Mouse (Mus musculus): Measurements from ENCODE around the gene Cdiptos. TPM values are rescaled to one million over a fixed set of nuclear protein-coding genes. Genes with fewer than 3 reads are reported as not detected.

The Cdiptos gene
- polyA plus RNA-seq, 1 experiment from 2014 or later, result 1.2 TPM

DNA sequence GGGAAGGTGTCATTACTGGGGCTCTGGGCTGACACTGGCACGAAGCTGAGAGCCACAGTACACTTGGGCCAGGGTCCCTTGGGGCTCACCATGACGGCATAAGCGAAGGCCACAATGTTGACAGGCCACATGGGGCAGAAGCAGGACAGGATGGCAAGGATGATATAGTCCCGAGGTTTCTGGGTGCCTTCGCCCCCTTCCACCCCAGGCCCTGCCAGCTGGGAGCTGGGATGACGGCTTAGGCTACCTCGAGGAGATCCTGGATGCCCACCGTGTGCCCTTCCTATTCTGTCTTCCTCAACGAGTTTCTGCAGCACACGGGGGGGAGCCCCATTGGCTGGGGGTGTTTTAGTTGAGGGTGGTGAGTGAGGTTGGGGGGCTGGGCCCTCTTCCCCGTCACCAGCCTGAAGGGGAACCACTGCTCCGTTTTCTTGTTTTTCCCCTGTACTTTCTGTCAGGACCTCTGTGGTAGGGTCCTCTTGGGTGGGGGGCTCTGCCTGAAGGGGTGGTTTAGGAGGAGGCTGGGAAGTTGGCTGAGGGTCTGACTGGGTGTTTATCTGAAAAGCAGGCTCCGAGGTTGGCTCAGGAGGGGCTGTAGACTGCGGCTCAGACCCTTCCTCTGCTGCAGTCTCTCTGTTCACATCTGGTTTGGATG is 43.5 kb upstream of the Cdiptos start:
- peaks cover 42% of the 10 kb centered on the region for H3K36me3 ChIP-seq (ENCODE audit: poor library complexity, severe bottlenecking)
- ATAC-seq, result no peak
- 82% methylated on average over 14 of the region's 14 CpGs for WGBS
- H3K4me3 ChIP-seq, result peak overlapping the region; percentile 55
- H3K4me2 ChIP-seq, result peak overlapping the region; percentile 99
- H3K4me1 ChIP-seq, result peaks cover 91% of the 10 kb centered on the region
- peak overlapping the region; percentile 100 for H3K9ac ChIP-seq
- no peaks in the 10 kb centered on the region for H3K9me3 ChIP-seq (replicated peaks)
- H3K27me3 ChIP-seq, result no peaks in the 10 kb centered on the region
- no peak overlapping the region for H3K27ac ChIP-seq

DNA sequence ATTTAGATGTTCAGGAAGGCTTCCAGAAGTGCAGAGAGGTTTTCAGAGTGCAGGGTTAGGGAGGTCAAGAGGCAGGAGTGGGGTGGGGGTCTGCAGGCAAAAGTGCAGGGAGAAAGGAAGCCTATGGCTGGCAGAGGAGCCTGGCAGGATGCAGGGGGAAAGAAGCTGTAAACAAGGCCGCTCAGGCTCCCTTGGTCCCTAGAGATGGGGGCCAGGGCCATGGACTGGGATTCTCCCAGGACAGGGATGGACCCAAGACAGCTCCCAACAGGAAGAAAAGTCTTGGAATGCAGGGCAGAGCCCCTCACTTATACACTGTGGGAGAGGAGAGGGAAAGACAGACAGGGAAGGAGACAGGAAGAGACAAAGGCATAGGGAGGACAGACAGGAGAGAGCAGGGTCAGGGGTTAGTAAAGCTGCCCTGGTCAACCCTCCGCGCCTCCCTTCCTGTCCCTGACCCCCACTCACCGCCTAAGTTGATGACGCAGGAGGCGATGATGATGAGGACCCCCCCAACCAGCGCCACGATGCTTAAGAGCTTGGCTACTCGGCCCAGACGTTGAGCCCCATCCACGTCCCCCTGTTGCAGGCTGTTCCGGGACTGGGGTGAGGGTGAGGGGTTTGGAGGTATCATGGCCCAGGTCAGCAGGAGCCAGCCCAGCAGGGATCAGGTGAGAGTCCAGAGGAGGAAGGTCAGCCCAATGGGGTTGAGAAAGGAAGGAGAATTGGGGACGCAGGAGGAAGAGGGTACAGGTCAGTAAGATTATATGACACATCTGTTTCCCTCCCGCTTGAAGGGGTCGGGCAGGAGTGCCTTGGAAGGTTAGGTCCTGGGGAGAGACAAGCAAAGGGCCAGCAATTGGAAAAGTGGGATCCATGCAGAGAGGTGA is 42.8 kb upstream of the Cdiptos start:
- no peak for ATAC-seq
- 0 out of 2 replicates have a peak overlapping the region, but pooled peaks have one; percentile 8 for H3K4me3 ChIP-seq

DNA sequence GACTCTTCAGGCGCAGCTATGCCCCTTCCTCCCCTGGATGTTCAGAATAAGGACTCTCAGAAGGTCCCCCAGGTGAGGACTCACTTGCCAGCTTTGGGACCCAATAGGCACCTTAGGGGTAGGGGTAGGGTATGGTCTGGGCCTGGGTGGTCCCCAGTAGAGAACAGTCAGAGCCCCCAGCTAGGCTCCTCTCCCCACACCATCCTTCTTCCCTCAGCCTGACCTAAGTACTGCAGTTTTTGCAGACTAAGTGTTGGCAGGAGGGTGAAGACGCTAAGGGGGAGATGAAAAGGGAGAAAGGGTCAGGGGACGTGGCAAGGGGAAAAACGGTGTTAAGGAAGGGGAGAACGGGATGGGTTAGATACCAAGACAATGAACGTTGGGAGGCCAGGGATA is 42.0 kb upstream of the Cdiptos start:
- Histone ChIP-seq H3K4me1 (peaks cover 82% of the 10 kb centered on the region), H3K36me3 (ENCODE audit: poor library complexity, severe bottlenecking) (peaks cover 42% of the 10 kb centered on the region), H3K27me3 (no peaks in the 10 kb centered on the region), H3K4me2 (peak overlapping the region; percentile 99), H3K4me3 (peak overlapping the region; percentile 8; the same call in 1 of the 2 replicates), H3K9me3 (replicated peaks) (no peaks in the 10 kb centered on the region), H3K9ac (peak overlapping the region; percentile 54), H3K27ac (peak overlapping the region; percentile 95)
- 58% methylated on average over 6 of the region's 6 CpGs for WGBS
- no peak for ATAC-seq

More for the DNA sequence above, 42.8 kb upstream of the Cdiptos start:
- peak overlapping the region; percentile 100 for H3K9ac ChIP-seq
- H3K4me1 ChIP-seq, result peaks cover 89% of the 10 kb centered on the region
- no peaks in the 10 kb centered on the region for H3K9me3 ChIP-seq (replicated peaks)
- H3K27ac ChIP-seq, result peak overlapping the region; percentile 95
- peaks cover 42% of the 10 kb centered on the region for H3K36me3 ChIP-seq (ENCODE audit: poor library complexity, severe bottlenecking)
- H3K4me2 ChIP-seq, result peak overlapping the region; percentile 99
- WGBS, result 88% methylated on average over 15 of the region's 15 CpGs
- H3K27me3 ChIP-seq, result no peaks in the 10 kb centered on the region

DNA sequence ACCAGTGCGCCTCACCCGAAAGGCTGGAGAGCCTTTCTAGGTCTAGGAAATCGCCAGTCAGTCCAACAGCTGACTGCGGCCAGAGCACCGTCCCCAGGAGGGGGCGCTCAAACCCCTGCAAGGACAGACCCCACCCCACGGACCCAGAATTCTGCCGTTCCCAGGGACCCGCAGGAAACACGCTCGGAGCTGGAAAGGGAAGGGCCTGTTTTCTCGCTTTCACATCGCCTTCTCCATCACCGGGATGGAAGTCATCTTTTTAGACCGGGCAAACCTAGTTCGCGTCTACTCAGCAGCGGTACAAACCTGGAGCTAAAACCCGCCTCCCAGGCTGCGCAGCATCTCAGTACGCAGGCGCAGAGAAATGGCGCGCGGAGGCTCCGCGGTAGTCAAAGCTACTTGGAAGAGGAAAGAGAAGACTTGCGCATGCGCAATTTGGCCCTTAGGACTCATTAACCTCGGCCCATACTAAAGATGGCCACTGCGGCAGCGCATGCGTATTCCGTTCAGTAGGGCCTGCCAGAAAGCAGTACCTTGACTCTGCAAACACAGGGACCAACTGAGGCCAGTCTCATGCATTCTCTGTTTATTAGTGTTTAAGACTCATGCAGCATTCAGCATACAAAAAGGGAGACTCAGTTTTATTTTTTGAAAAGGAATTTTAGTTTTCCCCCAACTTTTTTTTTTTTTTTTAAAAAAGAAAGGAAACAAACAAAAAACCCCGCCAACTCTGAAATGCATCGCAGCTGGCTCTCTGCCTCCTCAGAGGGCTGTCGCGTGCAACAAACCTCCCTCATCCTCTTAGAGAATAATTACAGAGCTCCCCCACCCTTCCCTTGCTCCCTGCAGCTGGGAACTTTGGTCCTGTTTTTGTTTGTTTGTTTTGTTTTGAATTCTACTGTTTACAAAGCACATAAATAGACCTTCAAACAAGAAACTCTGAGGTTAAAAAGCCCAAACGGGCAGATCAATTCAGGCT is 41.4 kb upstream of the Cdiptos start, which contains the start of gene Pagr1a:
Pagr1a (minus strand) TSS at position 382 of the 979 bp plus-strand sequence.
- Histone ChIP-seq H3K9ac (peak within 1 kb of the TSS; percentile 86), H3K36me3 (ENCODE audit: poor library complexity, severe bottlenecking) (peaks cover 42% of the 10 kb centered on the region), H3K27ac (peak within 1 kb of the TSS; percentile 95), H3K4me2 (peak within 1 kb of the TSS; percentile 99), H3K4me1 (peaks cover 75% of the 10 kb centered on the region), H3K4me3 (peak within 1 kb of the TSS; percentile 62), H3K9me3 (replicated peaks) (no peaks in the 10 kb centered on the region), H3K27me3 (no peaks in the 10 kb centered on the region)
- ATAC-seq, result peak; percentile 84
- 3% methylated on average over 39 of the region's 39 CpGs for WGBS

DNA sequence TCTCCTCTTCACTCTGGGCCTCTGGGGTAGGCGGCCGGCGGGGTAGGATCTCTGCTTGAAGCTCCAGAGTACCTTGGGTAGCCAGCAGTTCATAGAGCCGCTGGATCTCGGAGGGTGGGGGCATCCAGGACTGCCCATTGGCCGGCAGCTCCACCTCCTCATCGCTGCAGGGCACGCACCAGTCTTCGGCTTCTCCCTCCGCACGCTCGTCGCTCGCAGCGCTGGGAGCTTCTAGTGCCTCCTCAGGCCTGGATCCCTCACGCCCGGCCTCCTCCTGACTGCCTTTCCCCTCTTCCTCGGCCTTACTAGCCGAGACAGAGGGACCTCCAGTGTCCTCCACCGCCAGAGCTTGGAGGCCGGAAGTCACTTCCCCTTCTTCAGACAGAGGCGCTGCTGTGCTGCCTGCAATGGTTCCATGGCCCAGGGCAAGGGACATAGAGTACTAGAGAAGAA is 40.6 kb upstream of the Cdiptos start:
- peak overlapping the region; percentile 99 for H3K4me2 ChIP-seq
- peaks cover 36% of the 10 kb centered on the region for H3K36me3 ChIP-seq (ENCODE audit: poor library complexity, severe bottlenecking)
- H3K27ac ChIP-seq, result peak overlapping the region; percentile 95
- under 1% methylated on average over 22 of the region's 22 CpGs for WGBS
- peaks cover 68% of the 10 kb centered on the region for H3K4me1 ChIP-seq
- no peaks in the 10 kb centered on the region for H3K27me3 ChIP-seq
- no peaks in the 10 kb centered on the region for H3K9me3 ChIP-seq (replicated peaks)
- peak overlapping the region; percentile 86 for H3K9ac ChIP-seq
- peak overlapping the region; percentile 62 for H3K4me3 ChIP-seq
- ATAC-seq, result peak; percentile 42

DNA sequence TGATC is 40.4 kb upstream of the Cdiptos start, which contains the start of gene Pagr1b:
Pagr1b (minus strand) TSS at position 4 of the 5 bp plus-strand sequence.
- no peaks in the 10 kb centered on the region for H3K27me3 ChIP-seq
- H3K36me3 ChIP-seq (ENCODE audit: poor library complexity, severe bottlenecking), result peaks cover 36% of the 10 kb centered on the region
- H3K4me3 ChIP-seq, result peak within 1 kb of the TSS; percentile 62
- peak within 1 kb of the TSS; percentile 95 for H3K27ac ChIP-seq
- no peak for ATAC-seq
- H3K9me3 ChIP-seq (replicated peaks), result no peaks in the 10 kb centered on the region
- H3K4me2 ChIP-seq, result peak within 1 kb of the TSS; percentile 99
- H3K4me1 ChIP-seq, result peaks cover 65% of the 10 kb centered on the region
- H3K9ac ChIP-seq, result peak within 1 kb of the TSS; percentile 86

DNA sequence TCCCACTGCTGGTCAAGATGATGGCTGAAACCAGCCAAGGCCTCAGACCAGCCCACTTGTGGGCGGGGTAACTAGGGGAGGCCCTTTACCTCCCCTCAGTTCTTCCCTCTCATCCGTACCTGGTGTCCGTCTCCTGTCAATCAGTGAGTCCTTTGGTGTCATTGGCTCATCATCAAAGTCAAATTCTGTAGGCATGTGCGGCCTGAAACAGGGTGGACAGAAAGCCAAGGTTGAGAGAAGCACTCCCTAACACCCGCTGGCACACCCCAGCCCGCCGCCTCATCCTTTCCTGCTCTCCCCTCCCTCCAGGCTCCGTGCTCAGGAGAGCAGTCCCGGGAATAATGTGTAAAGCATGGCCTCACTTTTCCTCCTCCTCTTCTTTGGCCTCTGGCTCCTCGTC is 40.2 kb upstream of the Cdiptos start:
- peak overlapping the region; percentile 95 for H3K27ac ChIP-seq
- peak overlapping the region; percentile 86 for H3K9ac ChIP-seq
- H3K36me3 ChIP-seq (ENCODE audit: poor library complexity, severe bottlenecking), result peaks cover 36% of the 10 kb centered on the region
- H3K27me3 ChIP-seq, result no peaks in the 10 kb centered on the region
- no peaks in the 10 kb centered on the region for H3K9me3 ChIP-seq (replicated peaks)
- under 1% methylated on average over 10 of the region's 10 CpGs for WGBS
- peak overlapping the region; percentile 62 for H3K4me3 ChIP-seq
- H3K4me2 ChIP-seq, result peak overlapping the region; percentile 99
- ATAC-seq, result peak; percentile 4; the same call in 1 of the 2 replicates
- peaks cover 63% of the 10 kb centered on the region for H3K4me1 ChIP-seq

DNA sequence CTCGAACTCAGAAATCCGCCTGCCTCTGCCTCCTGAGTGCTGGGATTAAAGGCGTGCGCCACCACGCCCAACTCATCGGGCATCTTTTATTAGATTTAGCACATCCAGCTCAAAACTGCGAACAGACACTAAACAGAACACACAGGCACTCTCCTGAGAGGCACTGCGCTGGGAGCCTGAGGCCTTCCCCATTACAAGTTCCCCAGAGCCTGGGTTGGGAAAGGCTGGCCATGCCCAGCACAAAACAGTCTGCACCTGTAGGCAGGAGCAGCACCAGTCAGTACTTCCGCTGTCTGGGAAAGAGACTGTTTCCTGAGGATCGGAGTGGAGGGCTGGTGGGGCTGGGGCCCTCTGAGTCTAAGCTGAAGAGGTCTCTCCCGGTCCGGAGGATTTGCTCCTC is 39.1 kb upstream of the Cdiptos start:
- ATAC-seq, result no peak
- Histone ChIP-seq H3K36me3 (ENCODE audit: poor library complexity, severe bottlenecking) (peaks cover 36% of the 10 kb centered on the region), H3K4me1 (peaks cover 52% of the 10 kb centered on the region), H3K4me2 (peak overlapping the region; percentile 99), H3K9me3 (replicated peaks) (no peaks in the 10 kb centered on the region), H3K9ac (peak overlapping the region; percentile 12; the same call in 1 of the 2 replicates), H3K27ac (no peak overlapping the region), H3K27me3 (no peaks in the 10 kb centered on the region), H3K4me3 (no peak overlapping the region)
- WGBS, result 96% methylated on average over 12 of the region's 12 CpGs

DNA sequence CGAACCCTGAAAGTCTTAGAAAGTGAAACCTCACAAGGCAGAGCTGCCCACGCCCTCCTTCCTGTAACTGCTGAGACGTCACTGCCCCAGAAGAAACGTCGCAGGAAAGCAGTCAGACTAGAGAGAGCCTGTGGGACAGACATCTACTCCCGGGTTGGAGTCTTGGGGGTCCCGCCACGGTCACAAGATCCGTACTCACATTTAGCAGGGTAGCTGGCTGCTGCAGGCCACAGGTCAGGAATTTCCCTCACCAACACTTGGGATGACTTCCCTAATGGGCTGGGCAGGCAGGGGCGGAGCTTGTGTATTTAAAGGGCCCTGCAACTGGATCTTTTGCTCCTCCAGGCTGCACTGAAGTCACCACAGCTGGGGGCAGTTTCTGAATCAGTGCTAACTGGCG is 38.4 kb upstream of the Cdiptos start, which contains the start of gene Mvp:
Mvp (minus strand) TSS at position 302 of the 400 bp plus-strand sequence.
- no peak within 1 kb of the TSS; the same call in 1 of the 2 replicates for H3K4me3 ChIP-seq
- no peak for ATAC-seq
- H3K4me1 ChIP-seq, result peaks cover 46% of the 10 kb centered on the region
- WGBS, result 84% methylated on average over 11 of the region's 11 CpGs
- H3K27ac ChIP-seq, result peak within 1 kb of the TSS; percentile 16; the same call in 1 of the 2 replicates
- no peaks in the 10 kb centered on the region for H3K9me3 ChIP-seq (replicated peaks)
- peaks cover 36% of the 10 kb centered on the region for H3K36me3 ChIP-seq (ENCODE audit: poor library complexity, severe bottlenecking)
- H3K27me3 ChIP-seq, result no peaks in the 10 kb centered on the region
- H3K9ac ChIP-seq, result peak within 1 kb of the TSS; percentile 86; the same call in 1 of the 2 replicates
- H3K4me2 ChIP-seq, result peak within 1 kb of the TSS; percentile 99

DNA sequence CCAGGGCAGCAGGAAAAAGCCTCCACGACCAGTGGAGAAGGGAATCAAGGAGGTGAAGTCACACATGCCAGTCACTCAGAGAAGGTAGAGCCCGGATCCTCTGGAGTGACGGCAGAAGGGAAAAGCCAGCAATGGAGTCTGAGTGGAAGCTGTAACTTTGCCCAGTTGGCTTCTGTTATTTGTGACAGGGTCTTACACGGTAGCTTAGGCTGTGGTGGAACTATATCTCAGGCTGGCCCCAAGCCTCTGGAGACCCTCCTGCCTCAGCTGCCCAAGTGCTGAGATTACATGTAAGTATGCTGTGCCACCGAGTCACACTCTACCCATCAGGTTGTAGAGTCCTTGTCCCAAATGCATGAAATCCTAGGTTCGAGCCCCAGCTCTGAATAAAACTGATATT is 37.5 kb upstream of the Cdiptos start:
- WGBS, result 94% methylated on average over 6 of the region's 6 CpGs
- H3K9me3 ChIP-seq (replicated peaks), result no peaks in the 10 kb centered on the region
- peaks cover 36% of the 10 kb centered on the region for H3K36me3 ChIP-seq (ENCODE audit: poor library complexity, severe bottlenecking)
- no peak overlapping the region for H3K4me3 ChIP-seq
- ATAC-seq, result no peak
- H3K27ac ChIP-seq, result no peak overlapping the region
- H3K27me3 ChIP-seq, result no peaks in the 10 kb centered on the region
- H3K4me2 ChIP-seq, result no peak overlapping the region
- H3K9ac ChIP-seq, result no peak overlapping the region
- peaks cover 45% of the 10 kb centered on the region for H3K4me1 ChIP-seq

DNA sequence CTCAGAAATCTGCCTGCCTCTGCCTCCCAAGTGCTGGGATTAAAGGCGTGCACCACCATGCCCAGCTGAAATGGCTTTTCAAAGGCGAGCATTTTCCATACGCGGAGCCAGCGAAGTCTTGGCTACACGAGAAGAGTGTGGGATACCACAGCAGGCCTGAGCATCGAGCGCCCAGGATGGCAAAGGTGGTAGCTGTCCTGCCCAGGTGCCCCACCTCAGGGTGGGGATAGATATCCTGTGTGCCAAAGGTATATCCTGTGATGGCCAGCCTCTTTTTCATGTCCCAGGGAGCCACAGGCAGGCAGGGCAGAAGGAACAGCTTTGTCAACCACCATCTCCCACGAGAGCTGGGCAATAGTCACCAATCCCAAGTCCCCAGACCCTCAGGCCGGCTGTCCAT is 36.9 kb upstream of the Cdiptos start:
- Histone ChIP-seq H3K27ac (no peak overlapping the region), H3K4me3 (no peak overlapping the region), H3K9ac (no peak overlapping the region), H3K27me3 (no peaks in the 10 kb centered on the region), H3K4me2 (no peak overlapping the region), H3K36me3 (ENCODE audit: poor library complexity, severe bottlenecking) (peaks cover 36% of the 10 kb centered on the region), H3K4me1 (peaks cover 39% of the 10 kb centered on the region), H3K9me3 (replicated peaks) (no peaks in the 10 kb centered on the region)
- ATAC-seq, result no peak
- WGBS, result 94% methylated on average over 10 of the region's 10 CpGs

Measured in forebrain, embryonic 13.5 days (tissue).